Mouse (Mus musculus): ENCODE measurements around the gene Caap1. TPM values are rescaled to one million over a fixed set of nuclear protein-coding genes. Genes with fewer than 3 reads are reported as not detected.

Gene Caap1
- polyA plus RNA-seq, 1 experiment from 2014 or later = 25.7 TPM

Other genes starting within 250 kb of the Caap1 start
- not detected in 2 replicates for gene Gm10306, start 250 bp downstream of the Caap1 start, polyA plus RNA-seq (2016; fragmentation: Nextera tagmentation; extraction: Ambion mirVana)
- gene Plaa, start 46.4 kb upstream of the Caap1 start, polyA plus RNA-seq (2016; fragmentation: Nextera tagmentation; extraction: Ambion mirVana) = 70.1 and 89.9 TPM in 2 replicates
- gene Ift74, start 57.7 kb upstream of the Caap1 start, polyA plus RNA-seq (2016; fragmentation: Nextera tagmentation; extraction: Ambion mirVana) = 36.7 and 53.1 TPM in 2 replicates
- gene Lrrc19, start 93.3 kb upstream of the Caap1 start, polyA plus RNA-seq (2016; fragmentation: Nextera tagmentation; extraction: Ambion mirVana) = 0.92 and 1.0 TPM in 2 replicates
- gene Tek, start 182.5 kb upstream of the Caap1 start, polyA plus RNA-seq (2016; fragmentation: Nextera tagmentation; extraction: Ambion mirVana) = 8.8 TPM in 2 replicates

Data from hindbrain, embryonic 10.5 days (tissue).